Mouse (Mus musculus) CH12F3 (cell line): ENCODE data around the gene Gse1.

ENCODE experiments used
- in situ Hi-C: fragments of 300-500 bp; cut with MboI; formaldehyde crosslinking; loops from 2 replicates; pipeline ENCODE4 v1.14.3; 2020; ENCODE audit warnings: low sequenced_read_pairs

Gse1 gene

GRCm38 (mm10) chr8:120489771-120490281, 261.6 kb downstream of the Gse1 start:
- in situ Hi-C loops: no loop called here

GRCm38 (mm10) chr8:120490354-120491141, 262.3 kb downstream of the Gse1 start:
- in situ Hi-C loops: no loop called here

- in situ Hi-C loops: no loop called here
Measured at GRCm38 (mm10) chr8:120491166-120491793, 263.0 kb downstream of the Gse1 start.

- in situ Hi-C loops: no loop called here
Measured at GRCm38 (mm10) chr8:120492193-120492880, 264.1 kb downstream of the Gse1 start.

- in situ Hi-C loops: no loop called here
Measured at GRCm38 (mm10) chr8:120492881-120493220, 264.6 kb downstream of the Gse1 start.

- in situ Hi-C loops: no loop called here
Measured at GRCm38 (mm10) chr8:120493508-120494464, 265.5 kb downstream of the Gse1 start.

- in situ Hi-C loops: no loop called here
Measured at GRCm38 (mm10) chr8:120494903-120495302, 266.6 kb downstream of the Gse1 start.

- in situ Hi-C loops: no loop called here
Measured at GRCm38 (mm10) chr8:120495461-120495860, 267.2 kb downstream of the Gse1 start.

GRCm38 (mm10) chr8:120496478-120496877, 268.2 kb downstream of the Gse1 start:
- in situ Hi-C loops: no loop called here

GRCm38 (mm10) chr8:120497503-120497946, 269.3 kb downstream of the Gse1 start:
- in situ Hi-C loops: no loop called here

GRCm38 (mm10) chr8:120498349-120498831, 270.1 kb downstream of the Gse1 start:
- in situ Hi-C loops: no loop called here

- in situ Hi-C loops: no loop called here
Measured at GRCm38 (mm10) chr8:120498926-120499605, 270.8 kb downstream of the Gse1 start.

GRCm38 (mm10) chr8:120500701-120501261, 272.5 kb downstream of the Gse1 start:
- in situ Hi-C loops: no loop called here

GRCm38 (mm10) chr8:120501426-120501825, 273.2 kb downstream of the Gse1 start:
- in situ Hi-C loops: no loop called here

- in situ Hi-C loops: no loop called here
Measured at GRCm38 (mm10) chr8:120502428-120502827, 274.2 kb downstream of the Gse1 start.

- in situ Hi-C loops: no loop called here
Measured at GRCm38 (mm10) chr8:120504251-120505081, 276.2 kb downstream of the Gse1 start.

GRCm38 (mm10) chr8:120505082-120505511, 276.8 kb downstream of the Gse1 start:
- in situ Hi-C loops: no loop called here

- in situ Hi-C loops: no loop called here
Measured at GRCm38 (mm10) chr8:120505619-120506310, 277.5 kb downstream of the Gse1 start.
